Mouse (Mus musculus): Measurements from ENCODE around the gene Cib1. TPM values are rescaled to one million over a fixed set of nuclear protein-coding genes. Genes with fewer than 3 reads are reported as not detected.
A peak's percentile ranks its signal among the peaks of the same experiment; 100 is the strongest.

Gene Cib1
- polyA plus RNA-seq, 1 experiment from 2014 or later = 123 TPM

GRCm38 (mm10) chr7:80260625-80261371 lies 28.2 kb upstream of the Cib1 start, which contains the start of gene Ngrn:
TSS of gene Ngrn (plus strand) at chr7:80261215.
- TF ChIP-seq CTCF (IDR thresholded peaks at IDR 0.05) (peak; percentile 46), EP300 (IDR thresholded peaks at IDR 0.05) (peak; percentile 57; the same call in 1 of the 2 replicates)
- Histone ChIP-seq H3K9ac (replicated peaks; ENCODE audit: low read depth) (peak within 1 kb of the TSS; percentile 76), H3K27me3 (replicated peaks; ENCODE audit: insufficient read depth, low read length) (no peaks in the 10 kb centered on the region), H3K4me2 (replicated peaks; ENCODE audit: low read depth, low read length) (peak within 1 kb of the TSS; percentile 93), H3K36me3 (ENCODE audit: insufficient read depth, low read length) (peaks cover 9% of the 10 kb centered on the region; the same call in 1 of the 2 replicates), H3K4me3 (ENCODE audit: low read depth, low read length) (peak within 1 kb of the TSS; percentile 80), H3K4me1 (ENCODE audit: insufficient read depth, low read depth, low read length) (peaks cover 9% of the 10 kb centered on the region; the same call in 1 of the 2 replicates), H3K9me3 (ENCODE audit: low read length) (no peaks in the 10 kb centered on the region), H3K27ac (ENCODE audit: low read length) (peak within 1 kb of the TSS; percentile 87)
- 24% methylated on average over 40 of the region's 40 CpGs for WGBS
- DNase-seq (ENCODE audit: low spot score) = peak; percentile 96
- ATAC-seq = peak; percentile 96

GRCm38 (mm10) chr7:80257706-80258105 lies 25.1 kb upstream of the Cib1 start:
- 71% methylated on average over 2 of the region's 2 CpGs for WGBS
- DNase-seq (ENCODE audit: low spot score) (no peak), ATAC-seq (no peak)
- Histone ChIP-seq H3K9ac (replicated peaks; ENCODE audit: low read depth) (no peak overlapping the region), H3K4me1 (ENCODE audit: insufficient read depth, low read depth, low read length) (peaks cover 9% of the 10 kb centered on the region; the same call in 1 of the 2 replicates), H3K36me3 (ENCODE audit: insufficient read depth, low read length) (no peaks in the 10 kb centered on the region), H3K27ac (ENCODE audit: low read length) (no peak overlapping the region), H3K4me3 (ENCODE audit: low read depth, low read length) (no peak overlapping the region), H3K27me3 (replicated peaks; ENCODE audit: insufficient read depth, low read length) (no peaks in the 10 kb centered on the region; the same call in 1 of the 2 replicates), H3K9me3 (ENCODE audit: low read length) (no peaks in the 10 kb centered on the region), H3K4me2 (replicated peaks; ENCODE audit: low read depth, low read length) (no peak overlapping the region)
- TF ChIP-seq EP300 (IDR thresholded peaks at IDR 0.05) (no peak), CTCF (IDR thresholded peaks at IDR 0.05) (no peak)

GRCm38 (mm10) chr7:80255981-80256380 lies 23.4 kb upstream of the Cib1 start:
- DNase-seq (ENCODE audit: low spot score) = no peak
- Histone ChIP-seq H3K4me1 (ENCODE audit: insufficient read depth, low read depth, low read length) (no peaks in the 10 kb centered on the region), H3K9me3 (ENCODE audit: low read length) (no peaks in the 10 kb centered on the region), H3K27ac (ENCODE audit: low read length) (no peak overlapping the region), H3K36me3 (ENCODE audit: insufficient read depth, low read length) (no peaks in the 10 kb centered on the region), H3K4me2 (replicated peaks; ENCODE audit: low read depth, low read length) (no peak overlapping the region), H3K9ac (replicated peaks; ENCODE audit: low read depth) (no peak overlapping the region), H3K27me3 (replicated peaks; ENCODE audit: insufficient read depth, low read length) (no peaks in the 10 kb centered on the region; the same call in 1 of the 2 replicates), H3K4me3 (ENCODE audit: low read depth, low read length) (no peak overlapping the region)
- no peak for ATAC-seq
- no peak for TF ChIP-seq EP300 (IDR thresholded peaks at IDR 0.05)
- TF ChIP-seq CTCF (IDR thresholded peaks at IDR 0.05) = peak; percentile 36
- WGBS = 76% methylated on average over 2 of the region's 2 CpGs

GRCm38 (mm10) chr7:80252886-80253285 lies 20.3 kb upstream of the Cib1 start:
- Histone ChIP-seq H3K27ac (ENCODE audit: low read length) (no peak overlapping the region), H3K4me1 (ENCODE audit: insufficient read depth, low read depth, low read length) (no peaks in the 10 kb centered on the region), H3K9ac (replicated peaks; ENCODE audit: low read depth) (no peak overlapping the region), H3K4me2 (replicated peaks; ENCODE audit: low read depth, low read length) (no peak overlapping the region), H3K4me3 (ENCODE audit: low read depth, low read length) (no peak overlapping the region), H3K36me3 (ENCODE audit: insufficient read depth, low read length) (no peaks in the 10 kb centered on the region), H3K27me3 (replicated peaks; ENCODE audit: insufficient read depth, low read length) (no peaks in the 10 kb centered on the region; the same call in 1 of the 2 replicates), H3K9me3 (ENCODE audit: low read length) (no peaks in the 10 kb centered on the region)
- TF ChIP-seq CTCF (IDR thresholded peaks at IDR 0.05) (no peak), EP300 (IDR thresholded peaks at IDR 0.05) (no peak)
- 82% methylated on average over 11 of the region's 11 CpGs for WGBS
- DNase-seq (ENCODE audit: low spot score) (no peak), ATAC-seq (no peak)

GRCm38 (mm10) chr7:80252437-80252836 lies 19.8 kb upstream of the Cib1 start:
- DNase-seq (ENCODE audit: low spot score) (no peak), ATAC-seq (no peak)
- Histone ChIP-seq H3K4me3 (ENCODE audit: low read depth, low read length) (no peak overlapping the region), H3K4me2 (replicated peaks; ENCODE audit: low read depth, low read length) (no peak overlapping the region), H3K9ac (replicated peaks; ENCODE audit: low read depth) (no peak overlapping the region), H3K4me1 (ENCODE audit: insufficient read depth, low read depth, low read length) (no peaks in the 10 kb centered on the region), H3K27me3 (replicated peaks; ENCODE audit: insufficient read depth, low read length) (no peaks in the 10 kb centered on the region; the same call in 1 of the 2 replicates), H3K9me3 (ENCODE audit: low read length) (no peaks in the 10 kb centered on the region), H3K27ac (ENCODE audit: low read length) (no peak overlapping the region), H3K36me3 (ENCODE audit: insufficient read depth, low read length) (no peaks in the 10 kb centered on the region)
- TF ChIP-seq CTCF (IDR thresholded peaks at IDR 0.05) (no peak), EP300 (IDR thresholded peaks at IDR 0.05) (no peak)
- 78% methylated on average over 7 of the region's 7 CpGs for WGBS

GRCm38 (mm10) chr7:80246859-80247258 lies 14.2 kb upstream of the Cib1 start:
- no peaks in the 10 kb centered on the region for H3K9me3 ChIP-seq (ENCODE audit: low read length)
- WGBS = 41% methylated on average over 7 of the region's 7 CpGs
- H3K27me3 ChIP-seq (replicated peaks; ENCODE audit: insufficient read depth, low read length) = no peaks in the 10 kb centered on the region
- no peak for TF ChIP-seq CTCF (IDR thresholded peaks at IDR 0.05)
- TF ChIP-seq EP300 (IDR thresholded peaks at IDR 0.05) = no peak
- peak; percentile 27 for DNase-seq (ENCODE audit: low spot score)
- no peaks in the 10 kb centered on the region for H3K36me3 ChIP-seq (ENCODE audit: insufficient read depth, low read length)
- ATAC-seq = no peak
- no peaks in the 10 kb centered on the region for H3K4me1 ChIP-seq (ENCODE audit: insufficient read depth, low read depth, low read length)
- no peak overlapping the region for H3K27ac ChIP-seq (ENCODE audit: low read length)
- no peak overlapping the region for H3K9ac ChIP-seq (replicated peaks; ENCODE audit: low read depth)
- peak overlapping the region; percentile 55 for H3K4me3 ChIP-seq (ENCODE audit: low read depth, low read length)
- H3K4me2 ChIP-seq (replicated peaks; ENCODE audit: low read depth, low read length) = peak overlapping the region; percentile 65
